Mouse (Mus musculus): Measurements from ENCODE around the gene Olfr556.
"Not testable (repeated sequence)": the region's sequence is repeated elsewhere in the genome, so short reads cannot be mapped to it uniquely, and the experiment has no call there.

Olfr556 gene

DNA sequence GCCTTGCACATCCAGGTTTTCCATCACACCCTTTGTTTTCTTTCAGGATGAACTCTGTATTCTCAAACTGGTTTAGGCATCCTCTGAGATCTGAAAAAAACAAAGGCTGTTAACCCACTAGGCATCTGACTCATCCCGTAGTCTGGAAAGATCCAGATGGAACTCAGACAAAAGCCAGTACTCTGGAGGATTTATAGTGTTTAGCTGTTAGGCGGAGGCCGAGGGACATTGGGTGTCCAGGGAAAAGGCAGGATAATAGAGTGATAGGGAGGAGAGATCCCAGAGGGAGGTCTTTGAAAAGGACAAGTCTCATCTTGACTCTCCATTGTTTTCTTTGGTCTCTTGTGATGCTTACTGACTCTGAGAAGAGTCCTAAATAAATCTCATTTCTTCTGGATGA is at the start of gene Olfr556:
Gene Olfr556, plus strand, starts transcription at position 301 of the 400 bp plus-strand sequence.
- no peak for DNase-seq

DNA sequence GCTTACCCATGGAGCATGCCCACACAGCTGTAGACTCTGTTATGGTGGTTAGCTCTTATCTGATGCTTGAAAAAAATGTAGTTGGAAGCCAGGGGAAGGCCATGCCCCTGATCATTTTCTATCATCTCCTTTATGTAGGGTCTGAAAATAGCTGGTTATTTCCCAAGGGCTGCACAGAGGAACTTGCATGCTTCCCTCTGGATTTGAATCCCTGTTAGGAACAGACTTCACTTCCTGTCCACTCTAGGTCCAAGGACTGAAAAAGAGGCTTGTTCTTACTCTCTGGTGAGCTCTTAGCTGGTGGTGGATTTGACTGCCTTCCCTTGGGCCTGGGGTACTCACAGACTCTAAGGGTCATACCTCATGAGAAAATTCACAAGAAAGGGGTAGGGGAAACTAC is 46.6 kb upstream of the Olfr556 start, which contains the start of gene Olfr553:
Gene Olfr553, minus strand, starts transcription at position 101 of the 400 bp plus-strand sequence.
- DNase-seq: no peak

DNA sequence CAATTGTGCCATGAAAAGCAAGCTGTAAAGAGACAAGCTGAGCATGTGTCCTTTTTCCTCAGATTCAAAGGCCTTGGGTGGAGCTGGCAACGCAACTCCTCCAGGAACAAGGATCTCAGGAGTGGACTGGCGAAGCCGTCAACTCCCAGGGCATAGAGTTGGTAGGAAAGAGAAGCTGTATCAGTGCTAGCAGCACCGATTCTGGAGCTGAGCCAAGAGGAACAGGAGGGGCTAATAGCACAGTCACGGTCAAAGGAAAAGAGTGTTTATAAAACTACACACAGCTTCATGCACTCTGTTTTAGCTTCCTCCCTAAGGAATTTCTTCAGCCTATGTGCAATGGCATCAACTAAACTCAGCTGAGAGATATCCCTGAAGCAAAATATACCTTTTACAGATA is 45.1 kb upstream of the Olfr556 start:
- DNase-seq: no peak

DNA sequence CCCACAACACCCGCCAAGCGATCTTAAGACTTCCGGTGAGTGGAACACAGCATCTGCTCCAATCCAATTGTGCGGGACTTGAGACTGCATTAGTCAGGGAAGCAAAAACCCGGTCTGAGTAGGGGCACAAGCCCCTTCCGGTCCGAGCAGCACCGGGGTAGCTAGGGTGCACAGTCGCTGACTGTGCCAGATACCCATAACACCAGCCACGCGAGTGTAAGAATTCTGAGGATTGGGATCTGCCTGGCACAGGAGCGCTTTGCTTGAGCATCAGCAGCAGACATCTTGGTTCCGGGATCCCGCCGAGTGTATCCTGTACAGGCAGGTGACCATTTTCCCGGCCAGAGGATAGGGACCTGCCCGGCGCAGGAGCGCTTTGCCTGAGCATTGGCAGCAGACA is 44.3 kb upstream of the Olfr556 start:
- peak; percentile 2 for DNase-seq

DNA sequence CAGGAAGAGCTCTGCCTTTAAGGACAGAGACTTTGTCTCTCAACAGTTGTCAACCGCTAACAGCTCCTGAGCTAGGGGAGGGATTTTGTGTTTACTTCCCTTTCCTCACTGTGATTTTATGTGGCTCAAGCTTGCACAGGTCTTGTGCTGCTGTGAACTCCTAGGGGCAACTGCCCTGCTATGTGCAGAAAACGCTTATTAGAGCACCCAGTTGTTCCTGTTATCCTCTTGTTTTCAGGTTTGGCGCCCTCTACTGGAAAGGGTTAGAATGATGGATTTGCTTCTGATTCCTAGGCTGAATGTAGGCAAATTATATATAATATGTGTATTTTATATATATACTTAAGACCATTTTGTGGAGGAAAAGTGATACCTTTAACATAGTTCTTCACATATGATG is 28.0 kb upstream of the Olfr556 start:
- peak; percentile 33 for DNase-seq

DNA sequence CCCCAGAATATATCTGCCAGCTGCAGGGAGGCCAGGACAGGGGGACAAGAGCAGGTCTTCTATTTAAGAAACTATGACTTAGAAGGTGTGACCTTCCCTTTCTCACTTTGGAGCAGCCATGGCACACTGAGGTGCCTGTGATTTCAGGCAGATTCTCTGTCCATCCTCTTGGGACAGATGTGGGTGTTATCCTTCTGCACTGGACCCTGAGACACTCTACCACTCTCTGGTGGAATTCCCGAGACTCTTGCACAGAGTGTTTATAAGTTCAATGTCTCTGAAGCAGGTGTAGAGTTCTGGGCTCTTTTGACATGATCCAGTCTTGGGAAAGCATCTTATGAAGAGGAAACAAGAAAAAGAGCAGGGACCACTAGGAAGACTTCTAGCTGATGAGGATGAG is 26.6 kb upstream of the Olfr556 start, which contains the start of gene Olfr554:
Gene Olfr554, plus strand, starts transcription at position 301 of the 400 bp plus-strand sequence.
- no peak for DNase-seq

DNA sequence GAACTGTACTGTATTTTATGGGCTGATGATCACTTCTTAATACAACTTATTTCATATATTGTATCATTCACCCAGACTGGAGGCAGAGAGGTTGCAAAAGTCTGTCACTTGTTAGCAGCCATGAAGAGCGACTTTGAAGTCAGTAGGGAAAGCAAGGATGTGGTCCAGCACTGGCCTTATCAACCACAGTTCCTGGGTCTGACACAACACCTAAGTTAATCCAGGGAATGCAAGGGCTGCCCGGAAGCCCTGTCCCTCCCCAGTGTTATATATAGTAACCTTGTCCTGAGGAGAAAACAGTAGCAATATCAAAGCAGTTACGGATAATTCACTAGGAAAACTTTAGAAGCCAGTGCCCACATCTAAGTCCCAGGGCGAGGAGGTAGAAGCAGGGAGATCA is 19.8 kb upstream of the Olfr556 start:
- DNase-seq: not testable (repeated sequence)

DNA sequence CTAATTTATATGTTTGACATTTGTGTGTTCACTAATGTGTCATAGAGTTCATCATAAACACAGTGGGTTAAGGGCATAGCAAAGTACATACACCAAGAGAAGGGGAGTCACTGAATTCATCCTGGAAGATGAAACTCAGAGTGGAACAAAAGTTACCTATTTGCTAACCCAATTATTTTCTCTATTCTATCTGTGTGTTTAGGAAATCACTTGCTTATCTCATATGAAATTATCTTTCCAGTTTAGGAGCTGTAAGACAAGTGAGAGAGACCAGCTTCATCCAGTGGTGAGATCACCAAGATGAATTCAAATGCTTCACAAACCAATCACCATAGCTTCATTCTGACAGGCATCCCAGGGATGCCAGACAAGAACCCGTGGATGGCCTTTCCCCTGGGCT is 6.2 kb upstream of the Olfr556 start, which contains the start of gene Olfr555:
Gene Olfr555, plus strand, starts transcription at position 301 of the 400 bp plus-strand sequence.
- no peak for DNase-seq

DNA sequence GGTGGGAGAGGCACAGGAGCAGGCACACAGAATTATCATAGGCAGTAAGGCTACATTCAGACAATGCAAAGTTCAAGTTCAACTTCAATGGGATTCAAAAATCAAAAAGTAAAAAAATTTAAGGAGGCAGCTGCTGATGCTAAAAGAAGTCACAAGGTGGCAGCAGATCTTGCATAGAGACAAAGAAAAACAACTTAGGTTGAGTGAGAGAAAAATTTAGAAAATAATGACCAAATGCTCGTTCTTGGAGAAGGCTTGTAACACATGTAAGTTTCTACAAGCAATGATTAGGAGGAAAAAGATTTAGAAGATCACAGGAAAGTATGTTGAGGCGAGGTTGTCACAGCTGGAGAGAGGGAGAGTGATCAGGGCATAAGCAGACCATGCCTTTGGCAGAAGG is 679 bp downstream of the Olfr556 start:
- DNase-seq: no peak

DNA sequence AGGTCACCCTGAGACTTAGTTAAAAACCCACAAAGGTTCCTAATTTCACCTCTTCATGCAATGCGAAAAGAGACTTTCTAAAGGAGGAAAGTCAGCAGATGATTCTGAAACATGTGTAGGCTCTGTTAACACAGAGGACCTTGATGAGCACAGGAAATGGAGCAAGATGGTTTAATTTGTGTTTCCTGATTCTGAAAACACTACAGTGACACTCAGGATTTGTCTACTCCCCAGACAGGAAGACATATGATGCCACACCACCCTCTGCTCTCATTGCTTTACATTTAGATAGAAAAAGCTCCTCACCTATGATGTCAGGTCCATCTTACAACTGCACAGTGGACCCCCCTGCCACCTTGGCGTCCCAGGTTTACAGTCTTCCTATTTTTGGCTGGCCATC is 11.5 kb downstream of the Olfr556 start:
- DNase-seq: no peak

DNA sequence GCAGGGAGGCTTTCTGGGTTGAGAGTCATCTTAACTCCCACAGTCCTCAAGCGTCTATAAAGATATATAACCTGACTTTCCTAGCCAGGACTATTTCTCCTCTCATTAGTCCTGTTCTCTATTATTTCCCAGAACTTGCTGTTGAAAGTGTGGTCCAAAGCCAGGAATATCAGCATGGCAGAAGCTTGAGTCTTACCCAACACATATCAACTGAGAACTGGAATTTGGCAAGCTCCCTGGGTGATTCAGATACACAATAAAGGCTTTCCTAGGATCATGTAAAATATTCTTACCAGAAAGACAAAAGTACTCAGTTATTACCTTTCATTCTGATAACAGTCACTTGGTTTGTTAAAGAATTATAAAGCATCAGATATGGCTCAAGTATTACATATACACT is 17.2 kb downstream of the Olfr556 start:
- DNase-seq: no peak

DNA sequence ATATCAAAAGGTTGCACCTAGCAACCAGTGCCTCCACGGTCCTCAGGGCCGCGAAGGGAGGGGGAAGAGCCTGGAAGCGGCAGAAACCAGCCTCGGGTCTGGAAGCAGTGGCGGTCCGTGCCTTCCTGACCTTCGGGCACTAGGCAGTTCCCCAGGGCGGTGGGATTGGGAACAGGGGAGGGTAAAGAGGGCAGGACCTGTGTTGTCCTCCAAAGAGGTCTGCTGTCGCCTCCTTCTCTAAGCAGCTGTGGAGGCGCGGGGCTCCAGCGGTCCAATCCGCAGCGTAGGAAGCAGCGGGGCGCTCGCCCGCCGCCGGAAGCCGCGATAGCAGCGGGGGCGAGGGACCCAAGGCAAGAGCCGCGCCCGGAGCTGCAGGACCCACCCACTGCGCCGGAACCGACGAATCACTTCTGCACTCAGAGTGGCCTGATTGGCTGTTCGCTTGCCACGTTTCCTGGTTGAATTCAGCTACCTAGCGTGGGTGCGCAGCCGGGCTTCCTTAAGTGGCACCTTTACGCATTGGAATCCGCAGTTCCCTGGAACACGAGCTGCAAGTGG is 22.3 kb downstream of the Olfr556 start, which contains the start of gene Trim68:
Gene Trim68, minus strand, starts transcription at position 384 of the 558 bp plus-strand sequence.
- peak; percentile 39 for DNase-seq

DNA sequence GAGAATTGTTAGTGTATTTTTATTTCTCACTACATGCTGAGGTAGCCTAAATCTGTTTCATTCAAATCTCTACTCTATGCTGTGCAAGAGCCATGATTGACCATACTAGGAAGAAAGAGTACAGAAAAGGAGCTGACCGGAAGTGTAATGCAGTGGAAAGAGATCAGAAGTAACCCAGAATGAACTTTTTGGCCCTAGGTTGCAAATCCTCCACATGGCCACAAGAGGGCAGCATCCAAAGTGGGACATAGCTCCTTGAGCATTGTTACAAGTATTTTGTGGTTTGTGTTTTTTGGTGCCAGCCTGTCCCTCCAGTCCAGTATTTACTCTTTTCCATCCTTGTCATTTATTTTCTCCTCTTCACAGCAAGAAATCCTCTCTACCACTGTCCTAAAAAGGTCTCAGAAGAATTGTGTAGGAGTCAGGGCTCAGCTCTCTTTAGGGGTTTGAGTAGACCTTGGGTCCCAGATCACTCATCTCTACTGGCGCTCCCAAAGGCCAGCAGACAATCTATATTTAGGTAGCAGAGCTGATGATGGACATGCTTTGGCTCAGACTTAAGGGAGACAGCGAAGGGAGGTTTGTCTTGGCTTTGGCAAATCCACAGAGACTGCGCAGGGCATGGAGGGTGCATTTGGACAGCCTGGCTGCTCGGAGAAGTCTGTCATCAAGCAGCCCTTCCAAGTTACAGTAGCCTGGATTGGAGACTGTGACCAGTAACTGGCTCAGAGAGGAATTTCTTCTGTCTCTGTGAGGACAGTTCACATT is 30.8 kb downstream of the Olfr556 start, which contains the start of gene Olfr557:
Gene Olfr557, plus strand, starts transcription at position 553 of the 768 bp plus-strand sequence.
- DNase-seq: peak; percentile 5

DNA sequence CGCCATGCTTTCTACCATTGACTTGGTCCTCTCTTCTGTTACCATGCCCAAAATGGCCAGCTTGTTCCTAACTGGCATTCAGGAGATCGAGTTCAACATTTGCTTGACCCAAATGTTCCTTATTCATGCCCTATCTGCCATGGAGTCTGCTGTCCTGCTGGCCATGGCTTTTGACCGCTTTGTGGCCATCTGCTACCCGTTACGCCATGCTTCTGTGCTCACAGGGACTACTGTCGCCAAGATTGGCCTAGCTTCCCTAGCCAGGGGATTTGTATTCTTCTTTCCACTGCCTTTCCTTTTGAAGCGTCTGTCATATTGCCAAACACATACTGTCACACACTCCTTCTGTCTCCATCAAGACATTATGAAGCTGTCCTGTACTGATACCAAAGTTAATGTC is 33.8 kb downstream of the Olfr556 start:
- peak; percentile 14 for DNase-seq

DNA sequence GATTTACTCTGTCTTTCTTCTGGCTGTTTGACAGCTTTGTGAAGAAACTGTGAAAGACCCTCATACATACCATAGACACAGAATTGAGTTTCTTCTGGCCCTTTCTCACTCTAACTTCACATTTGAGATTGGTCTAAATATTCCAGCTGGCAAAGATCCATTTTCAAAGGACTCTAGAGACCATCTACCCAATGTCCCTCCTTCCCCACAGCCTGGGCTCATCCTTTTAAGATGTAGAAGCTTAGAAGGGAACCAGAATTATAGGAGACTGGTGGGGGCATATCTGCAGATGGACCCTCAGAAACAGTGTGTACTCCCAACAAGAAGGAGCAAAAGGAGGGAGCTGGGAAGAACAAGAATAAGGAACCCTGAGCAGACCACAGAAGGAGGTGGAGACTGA is 37.2 kb downstream of the Olfr556 start, which contains the start of gene Olfr558:
Gene Olfr558, plus strand, starts transcription at position 301 of the 400 bp plus-strand sequence.
- DNase-seq: no peak

DNA sequence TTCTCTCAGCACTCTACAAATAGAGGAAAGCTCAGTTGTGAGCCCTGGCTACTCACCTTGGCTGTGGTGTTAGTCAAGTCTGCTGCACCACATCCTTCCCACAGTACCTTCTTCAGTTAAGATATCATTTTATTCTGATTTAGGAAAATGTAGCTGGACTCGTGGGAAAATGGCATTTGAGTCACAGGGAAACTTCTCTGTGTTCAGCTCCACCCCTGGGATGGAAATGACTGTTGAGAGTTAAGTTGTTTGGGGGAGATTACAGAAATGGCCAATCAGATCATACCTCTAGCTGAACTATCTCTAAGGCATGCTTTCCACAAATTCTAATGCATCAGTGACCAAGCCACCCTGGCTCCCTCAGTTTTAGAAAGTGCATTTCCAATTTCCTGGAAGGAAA is 54.3 kb downstream of the Olfr556 start, which contains the start of gene Olfr33:
Gene Olfr33, minus strand, starts transcription at position 101 of the 400 bp plus-strand sequence.
- no peak for DNase-seq
